Mouse (Mus musculus) cortical plate, adult 2 months (tissue): ENCODE measurements around the gene Olfr481. TPM values are rescaled to one million over a fixed set of nuclear protein-coding genes. Genes with fewer than 3 reads are reported as not detected.

Experiments used
- H3K27ac ChIP-seq: fragments of 200-500 bp; 2 replicates; pipeline ENCODE4 v1.5.1; 2012; ENCODE audit warnings: low read length, control low read depth, inconsistent platforms; ENCODE audit not compliant: insufficient read depth
- H3K4me1 ChIP-seq: fragments of 200-500 bp; 2 replicates; pipeline ENCODE4 v1.6.1; 2011; ENCODE audit warnings: low read length; ENCODE audit not compliant: control insufficient read depth, insufficient read depth
- H3K4me3 ChIP-seq: fragments of 200-500 bp; 2 replicates; pipeline ENCODE4 v1.5.1; 2011; ENCODE audit warnings: mild to moderate bottlenecking, low read length, control low read depth; ENCODE audit not compliant: insufficient read depth
- CTCF ChIP-seq: fragments of 200-500 bp; IDR thresholded peaks from 2 replicates; pipeline ENCODE4 v1.5.1; 2011; ENCODE audit warnings: mild to moderate bottlenecking, control low read depth, low read length; ENCODE audit not compliant: insufficient read depth; ENCODE audit errors: extremely low read depth
- POLR2A ChIP-seq: fragments of 200-500 bp; IDR thresholded peaks from 2 replicates; pipeline ENCODE4 v1.6.1; 2011; ENCODE audit warnings: mild to moderate bottlenecking, low read length, control low read depth; ENCODE audit not compliant: insufficient read depth; ENCODE audit errors: extremely low read depth
- polyA plus RNA-seq: library from polyadenylated mRNA; depleted of rRNA; stranded (reverse); fragments of >200 nt; gene quantifications from 2 replicates; pipeline ENCODE4 v1.2.3, GENCODE M21; 2012; rRNA removed

Gene Olfr481
- not detected in 2 replicates for polyA plus RNA-seq

DNA sequence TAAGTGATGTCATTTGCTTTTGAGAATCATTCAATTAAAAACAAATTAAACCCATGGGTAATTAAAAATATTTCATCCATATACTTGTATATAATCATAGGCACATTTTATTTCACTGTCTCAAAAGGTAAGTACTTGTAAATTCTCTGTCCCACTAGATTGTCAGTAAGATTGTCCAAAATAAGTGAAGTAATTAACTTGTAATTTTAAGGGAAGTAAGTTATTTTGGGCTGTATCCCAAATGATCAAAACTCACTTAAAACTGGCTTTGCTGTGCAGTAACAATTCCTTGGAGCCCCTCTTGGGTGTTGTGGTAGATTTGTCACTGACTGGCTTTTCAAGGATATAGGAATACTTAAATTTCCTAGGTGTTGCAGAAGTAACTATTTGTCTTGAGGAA is at the start of gene Olfr481:
Gene Olfr481, plus strand, starts transcription at position 301 of the 400 bp plus-strand sequence.
- H3K4me1 ChIP-seq = no peaks in the 10 kb centered on the region
- H3K27ac ChIP-seq = no peak within 1 kb of the TSS
- no peak within 1 kb of the TSS for H3K4me3 ChIP-seq
- no peak for TF ChIP-seq POLR2A
- no peak for TF ChIP-seq CTCF

DNA sequence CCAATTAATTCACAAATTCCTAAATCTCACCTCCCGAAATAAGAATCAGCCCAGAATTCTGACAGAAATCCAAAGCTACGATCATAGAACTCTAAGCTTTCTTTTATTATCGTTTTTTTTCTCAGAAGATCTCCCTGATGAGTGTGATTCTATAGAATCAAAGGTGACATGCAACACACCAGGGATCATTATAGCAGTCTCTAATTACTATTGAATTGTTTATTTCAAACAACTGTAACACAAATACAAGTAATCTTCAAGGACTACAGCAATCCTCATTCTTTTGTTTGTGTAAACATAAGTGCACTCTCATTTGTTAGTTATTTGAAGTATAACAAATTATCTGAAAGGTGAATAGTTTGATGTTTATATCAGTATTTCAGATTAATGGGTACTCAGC is 45.8 kb upstream of the Olfr481 start, which contains the start of gene Olfr478:
Gene Olfr478, minus strand, starts transcription at position 101 of the 400 bp plus-strand sequence.
- H3K4me3 ChIP-seq = no peak within 1 kb of the TSS
- no peaks in the 10 kb centered on the region for H3K4me1 ChIP-seq
- H3K27ac ChIP-seq = no peak within 1 kb of the TSS
- TF ChIP-seq POLR2A (no peak), CTCF (no peak)

DNA sequence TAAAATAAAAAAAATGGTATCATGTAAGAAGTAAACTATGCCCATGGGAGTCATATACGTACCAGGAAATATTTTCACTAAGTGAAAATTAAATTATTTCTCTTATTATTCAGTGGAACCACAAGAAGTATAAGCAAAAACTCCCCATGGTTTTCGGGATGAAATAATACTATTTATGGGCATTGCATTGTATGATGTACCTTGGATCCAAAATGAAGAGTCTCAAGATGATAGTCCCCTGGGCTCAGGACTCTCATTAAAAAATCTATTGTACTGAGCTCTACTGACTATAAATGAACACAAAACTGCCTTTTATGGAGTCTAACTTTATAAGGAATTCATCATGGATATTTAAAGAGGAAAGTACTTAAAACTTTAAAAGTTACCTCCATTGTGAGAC is 29.3 kb upstream of the Olfr481 start, which contains the start of gene Olfr479:
Gene Olfr479, plus strand, starts transcription at position 301 of the 400 bp plus-strand sequence.
- no peak within 1 kb of the TSS for H3K4me3 ChIP-seq
- H3K27ac ChIP-seq = no peak within 1 kb of the TSS
- TF ChIP-seq CTCF (no peak), POLR2A (no peak)
- H3K4me1 ChIP-seq = no peaks in the 10 kb centered on the region

DNA sequence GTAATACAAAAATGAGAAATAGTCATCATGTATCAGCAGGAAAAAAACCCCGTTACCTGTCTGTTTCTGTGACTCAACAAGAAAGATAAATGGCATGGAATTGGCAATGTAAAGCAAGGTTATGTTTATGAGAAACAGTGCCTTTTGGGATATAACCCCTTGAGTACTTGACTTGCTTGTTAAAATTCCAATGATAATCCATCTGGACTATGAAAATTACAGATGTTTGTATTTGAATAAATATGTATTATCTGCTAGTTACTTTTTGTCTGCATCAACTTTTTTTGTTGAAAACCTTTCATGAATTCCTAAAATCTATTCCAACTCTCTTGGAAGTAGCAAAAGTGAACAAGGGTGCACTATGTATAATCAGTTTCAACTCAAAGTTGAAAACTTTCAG is 12.4 kb upstream of the Olfr481 start, which contains the start of gene Olfr480:
Gene Olfr480, minus strand, starts transcription at position 101 of the 400 bp plus-strand sequence.
- Histone ChIP-seq H3K4me3 (no peak within 1 kb of the TSS), H3K4me1 (no peaks in the 10 kb centered on the region), H3K27ac (no peak within 1 kb of the TSS)
- TF ChIP-seq CTCF (no peak), POLR2A (no peak)

DNA sequence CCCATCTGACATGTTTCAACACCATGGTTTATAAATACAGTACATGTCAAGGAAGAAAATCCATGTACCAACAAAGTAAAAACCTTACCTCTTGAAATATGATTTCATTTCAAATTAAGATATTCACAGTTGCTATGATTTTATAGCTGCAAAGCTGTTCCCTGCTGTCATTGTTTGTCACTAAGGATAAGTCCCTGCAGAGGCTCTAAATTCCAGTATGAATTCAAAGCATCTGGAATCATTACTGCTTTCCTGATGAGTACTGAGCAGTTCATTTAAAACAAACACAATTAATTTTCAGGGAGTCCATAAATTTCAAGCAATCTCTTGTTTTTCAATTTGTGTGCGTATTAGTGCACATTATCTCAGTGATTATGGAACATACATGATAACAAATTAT is 17.8 kb downstream of the Olfr481 start, which contains the start of gene Olfr482:
Gene Olfr482, minus strand, starts transcription at position 101 of the 400 bp plus-strand sequence.
- no peak within 1 kb of the TSS for H3K27ac ChIP-seq
- no peaks in the 10 kb centered on the region for H3K4me1 ChIP-seq
- no peak within 1 kb of the TSS for H3K4me3 ChIP-seq
- no peak for TF ChIP-seq CTCF
- TF ChIP-seq POLR2A = no peak

DNA sequence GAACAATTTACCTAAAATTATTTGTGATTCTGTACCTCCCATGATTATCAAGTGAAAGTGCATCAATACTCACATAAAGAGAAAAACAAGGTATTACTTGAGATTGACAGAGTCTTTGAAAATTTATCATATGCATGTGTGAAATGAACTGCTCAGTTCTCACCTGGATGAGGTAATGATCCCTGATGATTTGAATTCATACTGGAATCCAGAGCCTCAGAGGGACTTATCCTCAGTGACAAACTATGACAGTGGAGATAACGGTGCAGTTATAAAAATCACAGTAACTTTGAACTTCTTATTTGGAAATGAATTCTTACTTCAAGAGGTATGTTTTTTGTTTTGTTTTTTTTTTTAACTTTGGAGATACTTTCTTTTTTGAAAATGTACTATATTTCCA is 20.9 kb downstream of the Olfr481 start, which contains the start of gene Olfr483:
Gene Olfr483, plus strand, starts transcription at position 301 of the 400 bp plus-strand sequence.
- Histone ChIP-seq H3K4me1 (no peaks in the 10 kb centered on the region), H3K4me3 (no peak within 1 kb of the TSS), H3K27ac (no peak within 1 kb of the TSS)
- TF ChIP-seq CTCF (no peak), POLR2A (no peak)

DNA sequence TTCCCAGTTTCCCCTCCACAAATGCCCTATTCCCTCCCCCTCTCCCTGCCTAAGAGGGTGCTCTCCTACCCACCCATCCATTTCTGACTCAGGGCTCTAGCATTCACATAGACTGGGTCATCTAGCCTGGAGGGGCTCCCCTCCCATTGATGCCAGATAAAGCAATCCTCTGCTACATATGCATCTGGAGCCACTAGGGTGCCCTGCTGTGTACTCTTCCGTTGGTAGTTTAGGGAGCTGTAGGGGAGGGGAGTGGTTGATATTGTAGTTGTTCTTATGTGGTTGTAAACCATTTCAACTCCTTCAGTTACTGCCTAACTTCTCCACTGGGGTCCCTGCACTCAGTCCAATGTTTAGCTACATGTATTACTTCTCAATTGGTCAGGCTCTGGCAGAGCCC is 41.0 kb downstream of the Olfr481 start:
- H3K4me1 ChIP-seq = no peaks in the 10 kb centered on the region
- TF ChIP-seq CTCF (no peak), POLR2A (no peak)
- no peak overlapping the region for H3K4me3 ChIP-seq
- no peak overlapping the region for H3K27ac ChIP-seq

DNA sequence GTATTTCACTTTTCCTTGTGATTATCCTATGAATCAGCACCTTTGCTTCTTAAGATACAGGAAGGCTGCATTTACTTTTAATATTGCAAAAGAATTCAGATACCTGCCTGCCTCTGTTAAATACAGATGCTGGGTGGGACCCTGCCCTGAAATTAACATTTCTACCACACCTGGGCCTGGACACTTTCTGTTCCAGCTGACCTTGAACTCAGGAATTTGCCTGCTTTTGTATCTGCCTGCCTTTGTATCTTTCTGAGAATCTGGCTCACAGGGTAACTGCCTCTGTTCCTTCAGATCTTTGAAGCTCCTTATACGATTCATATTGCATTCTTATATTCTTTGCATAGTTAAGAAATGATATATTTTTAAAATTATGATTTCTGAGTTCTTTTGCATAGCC is 41.8 kb downstream of the Olfr481 start:
- no peak overlapping the region for H3K4me3 ChIP-seq
- no peaks in the 10 kb centered on the region for H3K4me1 ChIP-seq
- TF ChIP-seq CTCF = no peak
- TF ChIP-seq POLR2A = no peak
- no peak overlapping the region for H3K27ac ChIP-seq

DNA sequence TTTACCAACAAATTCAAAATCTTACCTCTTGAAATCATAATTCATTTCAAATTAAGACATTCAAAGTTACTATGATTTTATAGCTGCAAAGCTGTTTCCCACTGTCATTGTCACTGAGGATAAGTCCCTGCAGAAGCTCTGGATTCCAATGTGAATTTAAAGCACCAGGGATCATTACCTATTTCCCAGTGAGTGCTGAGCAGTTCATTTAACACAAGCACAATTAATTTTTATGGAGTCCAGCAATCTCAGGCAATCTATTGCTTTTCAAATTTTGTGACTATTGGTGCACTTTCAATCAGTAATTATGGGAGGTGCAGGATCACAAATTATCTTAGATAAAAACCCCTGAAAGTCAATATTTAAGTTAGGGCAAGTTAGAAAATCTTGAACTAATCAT is 47.7 kb downstream of the Olfr481 start, which contains the start of gene Olfr484:
Gene Olfr484, minus strand, starts transcription at position 101 of the 400 bp plus-strand sequence.
- TF ChIP-seq POLR2A (no peak), CTCF (no peak)
- H3K27ac ChIP-seq = no peak within 1 kb of the TSS
- H3K4me3 ChIP-seq = no peak within 1 kb of the TSS
- H3K4me1 ChIP-seq = no peaks in the 10 kb centered on the region

Other genes with a start within 250 kb of the Olfr481 start
- gene Olfr470, start 232.4 kb upstream of the Olfr481 start, polyA plus RNA-seq = not detected in 2 replicates
- not detected in 2 replicates for gene Olfr472, start 182.0 kb upstream of the Olfr481 start, polyA plus RNA-seq
- not detected in 2 replicates for gene Olfr473, start 149.4 kb upstream of the Olfr481 start, polyA plus RNA-seq
- gene Olfr474, start 125.2 kb upstream of the Olfr481 start, polyA plus RNA-seq = not detected in 2 replicates
- not detected in 2 replicates for gene Olfr476, start 115.1 kb upstream of the Olfr481 start, polyA plus RNA-seq
- gene Olfr477, start 93.2 kb upstream of the Olfr481 start, polyA plus RNA-seq = not detected in 2 replicates
- gene Olfr478, start 45.9 kb upstream of the Olfr481 start, polyA plus RNA-seq = not detected in 2 replicates
- not detected in 2 replicates for gene Olfr479, start 29.2 kb upstream of the Olfr481 start, polyA plus RNA-seq
- gene Olfr480, start 12.5 kb upstream of the Olfr481 start, polyA plus RNA-seq = not detected in 2 replicates
- not detected in 2 replicates for gene Olfr482, start 17.7 kb downstream of the Olfr481 start, polyA plus RNA-seq
- not detected in 2 replicates for gene Olfr483, start 21.0 kb downstream of the Olfr481 start, polyA plus RNA-seq
- gene Olfr484, start 47.6 kb downstream of the Olfr481 start, polyA plus RNA-seq = not detected in 2 replicates
- not detected in 2 replicates for gene Olfr485, start 80.0 kb downstream of the Olfr481 start, polyA plus RNA-seq
- gene Olfr486, start 92.9 kb downstream of the Olfr481 start, polyA plus RNA-seq = not detected in 2 replicates
- not detected in 2 replicates for gene Olfr487, start 134.8 kb downstream of the Olfr481 start, polyA plus RNA-seq
- gene Olfr488, start 178.5 kb downstream of the Olfr481 start, polyA plus RNA-seq = not detected in 2 replicates
- not detected in 2 replicates for gene Olfr490, start 209.1 kb downstream of the Olfr481 start, polyA plus RNA-seq
- gene Olfr491, start 233.6 kb downstream of the Olfr481 start, polyA plus RNA-seq = not detected in 2 replicates
- not detected in 2 replicates for gene Olfr492, start 243.8 kb downstream of the Olfr481 start, polyA plus RNA-seq